8 mouse cellular contexts compared by ENCODE assay signal in the genomic region with DNA sequence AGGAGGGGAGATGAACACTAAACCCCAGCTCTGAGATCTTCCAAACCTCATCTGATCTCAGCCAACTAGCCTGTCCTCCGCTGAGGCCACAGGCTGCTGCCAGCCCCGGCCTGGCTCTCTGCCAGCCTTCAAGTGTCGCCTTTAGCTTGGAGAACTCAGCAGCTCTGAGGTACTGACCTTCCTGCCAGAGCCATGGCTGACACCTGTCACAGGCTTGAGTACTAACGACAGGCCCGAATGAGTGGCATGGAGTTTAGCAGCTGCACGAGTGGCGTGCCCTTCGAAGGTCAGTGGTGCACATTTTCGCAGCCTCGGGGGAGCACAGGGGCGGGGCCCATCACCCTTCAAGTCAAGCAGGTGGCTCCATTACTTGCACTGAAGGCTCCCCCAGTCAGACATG.
DNase-seq lines count a peak whose midpoint lies in the region; ATAC-seq and TF ChIP-seq lines count a peak whose summit lies in the region.

No protein-coding gene starts in this region.

- 43% methylated on average over 11 of the region's 11 CpGs for WGBS in hindbrain, postnatal 0 days
- 53% methylated on average over 11 of the region's 11 CpGs for WGBS in hindbrain, embryonic 12.5 days
- 34% methylated on average over 11 of the region's 11 CpGs for WGBS in lung, embryonic 14.5 days

- TF ChIP-seq CTCF in hindbrain, postnatal 0 days (IDR thresholded peaks at IDR 0.05; ENCODE audit: low read depth) = no peak
- no peak for TF ChIP-seq CTCF in lung, embryonic 14.5 days (IDR thresholded peaks at IDR 0.05; ENCODE audit: low read depth)

- H3K27ac ChIP-seq in hindbrain, postnatal 0 days = no peak overlapping the region
- no peak overlapping the region for H3K27ac ChIP-seq in hindbrain, embryonic 12.5 days
- no peak overlapping the region for H3K27ac ChIP-seq in lung, embryonic 14.5 days (ENCODE audit: low read depth)

- H3K9ac ChIP-seq in hindbrain, postnatal 0 days (replicated peaks; ENCODE audit: low read length) = no peak overlapping the region
- H3K9ac ChIP-seq in hindbrain, embryonic 12.5 days = no peak overlapping the region
- H3K9ac ChIP-seq in lung, embryonic 14.5 days = no peak overlapping the region

- ATAC-seq in hindbrain, postnatal 0 days = 0 out of 2 replicates have a peak, but pooled peaks have one; percentile 18
- ATAC-seq in hindbrain, embryonic 12.5 days (ENCODE audit: low FRiP score) = no peak
- peak; percentile 56; the same call in 1 of the 2 replicates for ATAC-seq in lung, embryonic 14.5 days (ENCODE audit: insufficient read depth)
- ATAC-seq in erythroblast, adult 5-6 weeks (replicated peaks; ENCODE audit: low FRiP score, poor library complexity, severe bottlenecking) = no peak
- no peak for ATAC-seq in monocyte, adult 5-6 weeks (replicated peaks; ENCODE audit: insufficient number of reproducible peaks, low FRiP score, low TSS enrichment, poor library complexity, severe bottlenecking)

- H3K27me3 ChIP-seq in hindbrain, postnatal 0 days (ENCODE audit: insufficient read depth, low read length) = no peaks in the 10 kb centered on the region
- peaks cover 12% of the 10 kb centered on the region for H3K27me3 ChIP-seq in hindbrain, embryonic 12.5 days
- no peaks in the 10 kb centered on the region for H3K27me3 ChIP-seq in lung, embryonic 14.5 days (ENCODE audit: insufficient read depth, low read length)

- H3K4me3 ChIP-seq in hindbrain, postnatal 0 days (ENCODE audit: low read length) = no peak overlapping the region
- no peak overlapping the region for H3K4me3 ChIP-seq in hindbrain, embryonic 12.5 days
- no peak overlapping the region for H3K4me3 ChIP-seq in lung, embryonic 14.5 days (ENCODE audit: low read depth, low read length)

- H3K4me2 ChIP-seq in hindbrain, postnatal 0 days (ENCODE audit: low read depth, low read length) = no peak overlapping the region
- no peak overlapping the region for H3K4me2 ChIP-seq in hindbrain, embryonic 12.5 days (replicated peaks)
- H3K4me2 ChIP-seq in lung, embryonic 14.5 days = no peak overlapping the region

- no peaks in the 10 kb centered on the region for H3K9me3 ChIP-seq in hindbrain, postnatal 0 days (ENCODE audit: low read length)
- no peaks in the 10 kb centered on the region for H3K9me3 ChIP-seq in hindbrain, embryonic 12.5 days (replicated peaks)
- no peaks in the 10 kb centered on the region for H3K9me3 ChIP-seq in lung, embryonic 14.5 days (ENCODE audit: low read depth, low read length)

- peak; percentile 64 for DNase-seq in hindbrain, postnatal 0 days (ENCODE audit: low spot score)
- peak; percentile 71 for DNase-seq in cerebellum, adult 11 months
- DNase-seq in heart, adult 9 months (ENCODE audit: low spot score in 2 of 2) = peak; percentile 64 to 77
- peak; percentile 78 for DNase-seq in lung, embryonic 14.5 days
- no peak for DNase-seq in Muller cell, postnatal 12 days (ENCODE audit: inconsistent ontology term)

- H3K36me3 ChIP-seq in hindbrain, postnatal 0 days (ENCODE audit: insufficient read depth, low read length) = no peaks in the 10 kb centered on the region
- H3K36me3 ChIP-seq in hindbrain, embryonic 12.5 days = no peaks in the 10 kb centered on the region
- no peaks in the 10 kb centered on the region for H3K36me3 ChIP-seq in lung, embryonic 14.5 days (ENCODE audit: insufficient read depth)

- no peaks in the 10 kb centered on the region for H3K4me1 ChIP-seq in hindbrain, postnatal 0 days (ENCODE audit: insufficient read depth, low read length)
- H3K4me1 ChIP-seq in hindbrain, embryonic 12.5 days = peaks cover 9% of the 10 kb centered on the region
- H3K4me1 ChIP-seq in lung, embryonic 14.5 days (ENCODE audit: insufficient read depth) = 0 out of 2 replicates have a peak, but pooled peaks cover 8% of the 10 kb centered on the region

Comparison
In these comparisons a context has a peak if more than half of its experiments do, and no peak if none do; other contexts are left out.
1. ATAC-seq: peak in hindbrain, postnatal 0 days (single experiment) and lung, embryonic 14.5 days (single experiment); none in hindbrain, embryonic 12.5 days (single experiment), erythroblast, adult 5-6 weeks (single experiment) and monocyte, adult 5-6 weeks (single experiment).